1 mouse cellular context compared by ENCODE assay signal in the genomic region with DNA sequence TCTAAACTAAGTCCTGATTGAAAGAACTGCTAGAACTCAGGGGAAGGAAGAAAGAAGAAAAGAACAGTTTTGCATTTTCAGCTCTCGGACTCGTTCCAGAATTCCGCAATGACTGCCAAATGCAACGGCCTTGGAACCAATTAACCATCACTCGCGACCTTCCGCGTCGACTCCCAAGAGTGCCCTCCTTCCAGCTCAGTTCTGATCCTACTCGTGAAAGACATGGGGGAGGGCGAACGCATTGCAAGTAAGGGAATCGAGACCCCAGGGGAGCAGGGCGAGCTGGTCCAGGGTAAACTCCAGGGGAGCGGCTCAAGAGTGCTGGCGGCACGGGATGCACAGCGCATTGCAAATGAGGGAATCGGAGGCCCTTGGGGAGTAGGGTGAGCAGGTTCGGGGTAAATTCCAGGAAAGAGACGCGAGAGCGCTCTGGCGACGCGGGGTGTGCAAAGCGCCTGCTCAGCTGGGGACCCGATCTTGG.
TF ChIP-seq lines count a peak whose summit lies in the region.

No protein-coding gene starts in this region.

TF ChIP-seq in MEL, 35 proteins besides CTCF, POLR2A, EP300 and RAD21 (continued from another document):
- TF ChIP-seq MXI1 (IDR thresholded peaks at IDR 0.05; ENCODE audit: low read depth, low read length) (no peak), ZC3H11A (IDR thresholded peaks at IDR 0.05; ENCODE audit: low read depth, low read length) (no peak), TBP (IDR thresholded peaks at IDR 0.05; ENCODE audit: low read depth, low read length) (no peak), JUND (IDR thresholded peaks at IDR 0.05; ENCODE audit: low read depth, low read length) (no peak), SIN3A (IDR thresholded peaks at IDR 0.05; ENCODE audit: low read length) (no peak), MAZ (IDR thresholded peaks at IDR 0.05; ENCODE audit: low read depth, low read length) (no peak), BHLHE40 (IDR thresholded peaks at IDR 0.05; ENCODE audit: borderline replicate concordance, low read depth, low read length) (no peak), TCF12 (IDR thresholded peaks at IDR 0.05; ENCODE audit: low read depth, low read length) (no peak), MAFK (IDR thresholded peaks at IDR 0.05; ENCODE audit: borderline replicate concordance, low read depth, low read length) (no peak), SMC3 (IDR thresholded peaks at IDR 0.05; ENCODE audit: low read depth, low read length) (no peak), POLR2AphosphoS5 (IDR thresholded peaks at IDR 0.05; ENCODE audit: borderline replicate concordance, low read depth, low read length) (no peak)
